Mouse (Mus musculus): ENCODE results near the gene Pax2.
"Not testable (repeated sequence)": the region's sequence is repeated elsewhere in the genome, so short reads cannot be mapped to it uniquely, and the experiment has no call there.

The Pax2 gene

GRCm38 (mm10) chr19:44835931-44836861 lies 80.4 kb downstream of the Pax2 start:
- no peak for DNase-seq (ENCODE audit: low spot score)

DNA sequence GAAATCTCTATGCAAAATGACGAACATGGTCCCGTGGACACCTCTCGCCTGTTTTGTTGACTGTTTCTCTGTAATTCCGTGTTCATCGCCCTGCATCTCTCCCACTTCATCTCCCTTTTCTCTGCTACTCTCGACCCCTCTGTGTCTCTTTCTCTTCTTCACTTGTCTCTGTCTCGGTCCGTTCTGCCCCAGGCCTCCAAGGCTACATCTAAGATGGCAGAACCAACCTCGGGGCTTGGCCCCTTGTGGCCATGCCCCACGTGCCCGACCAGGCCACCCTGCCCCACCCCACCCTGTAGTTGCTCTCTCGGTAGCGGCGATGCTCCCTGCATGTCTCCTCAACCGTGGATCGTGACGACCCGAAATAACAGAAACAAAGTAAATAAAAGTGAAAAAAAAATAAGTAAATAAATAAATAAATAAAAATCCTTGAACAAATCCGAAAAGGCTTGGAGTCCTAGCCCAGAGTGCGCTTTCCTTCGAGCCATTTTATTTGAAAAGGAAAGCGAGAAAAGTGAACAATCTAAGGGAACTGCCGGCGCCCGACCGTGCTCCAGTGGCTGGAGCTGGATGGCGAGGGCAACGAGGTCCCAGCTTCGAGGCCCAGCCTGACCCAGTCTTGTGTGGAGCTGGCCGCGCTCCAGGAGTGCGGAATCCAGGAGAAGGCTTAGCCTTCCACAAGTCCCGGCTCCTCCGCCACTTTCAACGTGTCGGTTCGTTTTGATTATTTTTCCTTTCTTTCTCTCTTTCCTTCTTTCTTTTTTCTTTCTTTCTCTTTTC lies 81.8 kb downstream of the Pax2 start:
- no peak for DNase-seq (ENCODE audit: low spot score)

- DNase-seq (ENCODE audit: low spot score): no peak
Measured at GRCm38 (mm10) chr19:44838321-44838720, 82.5 kb downstream of the Pax2 start.

DNA sequence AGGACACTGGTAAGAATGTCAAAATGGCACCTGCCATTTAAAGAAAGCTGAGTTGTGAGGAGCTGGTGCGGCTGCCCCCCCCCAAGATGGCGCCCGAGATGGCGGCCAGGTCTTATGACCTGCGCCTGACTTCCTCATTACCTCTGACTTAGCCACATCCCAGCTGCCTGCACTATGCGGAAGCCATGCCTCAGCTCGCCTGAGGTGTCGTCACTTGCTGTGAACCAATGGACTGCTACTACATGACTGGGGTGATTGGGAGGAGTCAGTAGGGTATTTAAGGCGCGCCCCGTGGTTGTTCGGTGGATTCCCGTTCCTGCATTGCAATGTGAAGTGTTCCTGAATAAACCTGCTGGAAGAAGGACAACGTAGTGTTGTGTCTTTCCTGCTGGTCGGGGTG lies 86.8 kb downstream of the Pax2 start:
- not testable (repeated sequence) for DNase-seq (ENCODE audit: low spot score)

- DNase-seq (ENCODE audit: low spot score): no peak
Measured at GRCm38 (mm10) chr19:44849465-44849864, 93.6 kb downstream of the Pax2 start.

GRCm38 (mm10) chr19:44858671-44859070 lies 102.8 kb downstream of the Pax2 start:
- no peak for DNase-seq (ENCODE audit: low spot score)

DNA sequence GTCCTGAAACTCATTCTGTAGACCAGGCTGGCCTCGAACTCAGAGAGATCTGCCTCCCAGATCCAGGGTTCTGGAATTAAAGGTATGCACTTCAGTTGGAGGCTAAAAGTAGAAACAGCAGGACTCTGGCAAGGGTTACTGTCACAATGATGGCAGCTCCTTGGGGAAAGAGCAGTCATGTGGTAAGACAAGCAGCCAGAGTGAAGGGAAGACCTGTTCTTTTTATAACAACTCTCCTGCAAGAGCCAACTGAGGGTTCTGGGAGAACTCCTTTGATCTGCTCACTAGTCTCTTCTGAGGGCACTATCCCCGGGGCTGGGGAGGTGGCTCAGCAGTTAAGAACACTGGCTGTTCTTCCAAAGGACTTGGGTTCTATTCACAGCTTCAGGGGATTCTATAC lies 112.9 kb downstream of the Pax2 start:
- DNase-seq (ENCODE audit: low spot score): no peak

- DNase-seq (ENCODE audit: low spot score): no peak
Measured at GRCm38 (mm10) chr19:44874186-44874898, 118.5 kb downstream of the Pax2 start.

DNA sequence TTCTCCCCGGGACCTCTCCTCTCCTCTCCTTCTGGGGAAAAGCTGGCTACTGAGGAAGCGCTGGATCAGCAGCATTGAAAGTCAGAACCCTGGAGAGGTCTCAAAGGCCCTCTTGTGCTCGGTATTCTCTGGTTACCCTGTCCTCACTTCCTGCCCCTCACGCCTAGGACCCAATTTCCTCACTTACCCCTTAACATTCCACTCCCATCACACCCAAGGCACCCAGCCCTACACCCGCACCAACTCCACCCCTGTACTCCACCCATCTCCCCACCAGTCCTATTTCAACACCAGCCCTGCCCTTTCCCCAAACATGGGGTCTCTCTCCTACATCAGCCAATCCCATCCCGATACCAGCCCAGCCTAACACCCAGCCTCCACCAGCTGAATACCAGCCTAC lies 119.1 kb downstream of the Pax2 start:
- no peak for DNase-seq (ENCODE audit: low spot score)

GRCm38 (mm10) chr19:44875718-44876117 lies 119.9 kb downstream of the Pax2 start:
- no peak for DNase-seq (ENCODE audit: low spot score)

DNA sequence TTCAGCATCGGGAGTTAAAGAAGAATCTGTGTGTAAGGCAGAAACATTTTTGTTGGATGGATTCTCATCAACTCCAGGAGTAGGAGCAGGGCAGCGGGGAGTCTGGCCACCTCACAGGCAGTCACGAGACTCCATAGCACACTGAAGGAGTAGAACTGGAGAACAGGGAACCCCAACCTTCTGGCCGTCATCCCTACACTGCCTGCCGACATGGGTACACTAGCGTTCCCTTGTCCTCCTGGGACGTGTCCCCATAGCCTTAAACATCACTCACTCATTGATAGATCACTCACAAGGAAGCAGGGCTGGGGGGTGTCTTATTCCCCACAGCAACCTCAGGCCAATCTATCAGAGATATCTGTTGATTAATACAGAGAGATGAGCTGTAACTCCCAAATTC lies 120.7 kb downstream of the Pax2 start:
- no peak for DNase-seq (ENCODE audit: low spot score)

- DNase-seq (ENCODE audit: low spot score): no peak
Measured at GRCm38 (mm10) chr19:44882552-44883024, 126.7 kb downstream of the Pax2 start.

DNA sequence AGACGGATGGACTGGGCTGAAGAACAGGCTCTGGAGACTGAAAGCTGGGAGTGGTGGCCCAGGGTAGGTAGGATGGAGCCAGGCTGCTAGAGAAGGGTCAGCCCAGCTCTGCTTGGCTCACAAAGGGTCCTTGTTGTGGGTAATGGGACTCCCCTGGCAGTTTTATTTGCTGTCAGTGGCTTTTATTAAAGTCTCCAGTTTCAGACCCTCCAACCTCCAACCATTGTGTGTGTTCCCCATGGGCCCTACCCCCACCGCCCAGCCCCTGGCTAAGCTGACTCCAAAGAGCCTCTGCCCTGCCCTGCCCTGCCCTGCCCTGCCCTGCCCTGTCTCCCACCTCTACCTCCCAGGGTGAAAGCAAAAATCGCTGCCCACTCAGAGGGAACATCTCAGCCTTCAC lies 128.5 kb downstream of the Pax2 start:
- DNase-seq (ENCODE audit: low spot score): no peak

- no peak for DNase-seq (ENCODE audit: low spot score)
Measured at GRCm38 (mm10) chr19:44886475-44886874, 130.6 kb downstream of the Pax2 start.
